8 mouse cellular contexts compared by ENCODE assay signal in the genomic region with DNA sequence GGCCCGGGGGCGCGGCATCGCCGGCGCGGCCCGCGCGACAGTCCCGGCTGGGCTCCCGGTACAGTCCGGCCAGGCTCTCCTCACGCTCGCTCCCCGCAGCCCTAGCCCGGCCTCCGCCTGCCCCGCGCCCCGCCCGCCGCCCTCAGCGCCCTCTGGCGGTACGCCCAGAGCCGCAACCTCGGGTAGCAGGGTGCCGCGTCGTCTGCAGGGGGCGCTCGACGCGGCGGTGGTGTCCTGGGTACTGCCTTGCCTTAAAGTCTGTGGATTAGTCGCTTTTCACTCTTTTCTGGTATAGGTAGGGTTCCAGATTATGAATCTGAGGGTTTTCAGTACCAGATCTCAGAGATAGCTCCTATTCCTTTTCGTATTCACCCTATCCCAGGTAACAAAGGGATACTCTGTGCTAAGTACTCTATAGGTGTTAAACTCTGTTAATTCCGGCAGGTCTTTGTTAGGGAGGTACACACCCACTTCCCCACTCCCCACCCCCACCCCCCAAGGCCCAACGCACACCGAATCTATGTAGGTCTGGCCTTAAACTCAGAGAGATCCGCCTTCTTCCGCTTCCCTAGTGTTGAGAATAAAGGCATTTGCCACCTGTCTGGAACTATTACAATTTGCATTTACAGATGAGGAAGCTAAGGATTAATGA. TPM values are rescaled to one million over a fixed set of nuclear protein-coding genes. Genes with fewer than 3 reads are reported as not detected.
DNase-seq lines count a peak whose midpoint lies in the region; ATAC-seq and TF ChIP-seq lines count a peak whose summit lies in the region.

A gene (minus strand): TSS at position 95 of the 652 bp plus-strand sequence.

- TF ChIP-seq CTCF in cortical plate, adult 2 months (IDR thresholded peaks at IDR 0.05; ENCODE audit: extremely low read depth, insufficient read depth, low read length) = peak; percentile 68

- ATAC-seq in inflammation-experienced regulatory T-cells, adult 6 months = peak; percentile 58

- H3K4me1 ChIP-seq in cortical plate, adult 2 months (ENCODE audit: control insufficient read depth, insufficient read depth, low read length) = no peaks in the 10 kb centered on the region

- TF ChIP-seq POLR2A in cortical plate, adult 2 months (IDR thresholded peaks at IDR 0.05; ENCODE audit: extremely low read depth, insufficient read depth, low read length) = no peak

- intact Hi-C loops in gastrocnemius, postnatal 14 days (cut with DNase I; ENCODE audit: low total_unique reads) = no loop called here
- intact Hi-C loops in left cerebral cortex, postnatal 25 days (cut with DNase I) = no loop called here

- peak within 1 kb of the TSS; percentile 54; the same call in 1 of the 2 replicates for H3K27ac ChIP-seq in cortical plate, adult 2 months (ENCODE audit: insufficient read depth, low read length)

- DNase-seq in adrenal gland, adult (ENCODE audit: inconsistent age in 2 of 2, low spot score in 1 of 2) = peak; percentile 85 to 94
- peak; percentile 81 for DNase-seq in gastrocnemius, postnatal 14 days
- DNase-seq in left cerebral cortex, postnatal 25 days (ENCODE audit: low spot score in 2 of 2) = peak; percentile 38 to 61
- peak; percentile 83 for DNase-seq in mesoderm, embryonic 11.5 days (ENCODE audit: low read depth, low spot score)
- peak; percentile 70 for DNase-seq in right cerebral cortex, postnatal 25 days
- DNase-seq in urinary bladder, postnatal 4 days (ENCODE audit: low spot score in 2 of 2) = peak; percentile 74 to 85

- H3K4me3 ChIP-seq in cortical plate, adult 2 months (ENCODE audit: insufficient read depth, low read length) = peak within 1 kb of the TSS; percentile 22

RNA-seq across cellular contexts. Expression of the gene that starts here (rescaled TPM):
- polyA plus RNA-seq in cortical plate, adult 2 months (2012; rRNA removed) = 21.0 and 26.4 TPM in 2 replicates
- total RNA-seq in gastrocnemius, postnatal 14 days (2021) = under 1 TPM in 1 of 2 experiments, not detected in 1; 0.08 TPM
- polyA plus RNA-seq in inflammation-experienced regulatory T-cells, adult 6 months (2017; shearing (Covaris generic)) = not detected
- 10 to 100 TPM; 12.2 to 16.1 TPM for total RNA-seq in left cerebral cortex, postnatal 25 days (2021)

Comparison
In these comparisons a context has a peak if more than half of its experiments do, and no peak if none do; other contexts are left out.
1. Peak in every context shown above with its lines: DNase-seq, ATAC-seq, H3K4me3 ChIP-seq and H3K27ac ChIP-seq.
2. RNA of the gene that starts here (total RNA-seq): 12.2 to 16.1 TPM in left cerebral cortex, postnatal 25 days; 0.08 TPM in gastrocnemius, postnatal 14 days; every median in the first group is over 10 times any median in the second.
3. RNA of the gene that starts here (polyA plus RNA-seq): 21.0 to 26.4 TPM in cortical plate, adult 2 months; not detected in inflammation-experienced regulatory T-cells, adult 6 months; every median in the first group is over 10 times any median in the second.
4. Peak in DNase-seq in gastrocnemius, postnatal 14 days; RNA of the gene not detected or under 1 TPM.
5. Peak in ATAC-seq in inflammation-experienced regulatory T-cells, adult 6 months; RNA of the gene not detected or under 1 TPM.